Mouse (Mus musculus): Measurements from ENCODE around the gene Bbs2. TPM values are rescaled to one million over a fixed set of nuclear protein-coding genes. Genes with fewer than 3 reads are reported as not detected.

The Bbs2 gene
- total and polyA plus RNA-seq, 3 experiments: 3.4 to 6.8 TPM; not detected in 1

- H3K36me3 ChIP-seq (ENCODE audit: control insufficient read depth in 1 of 2, insufficient read depth in 2 of 2, low read length in 2 of 2): peaks cover 0 to 14% of the 10 kb centered on the region in 2 experiments; a peak in 2 of 4 replicates
- H3K4me1 ChIP-seq (ENCODE audit: control insufficient read depth in 1 of 2, insufficient read depth in 2 of 2, low read length in 2 of 2): peaks cover 0 to 23% of the 10 kb centered on the region in 2 experiments; a peak in 3 of 4 replicates
- no peak for DNase-seq (ENCODE audit: low read depth, low spot score)
- no peaks in the 10 kb centered on the region for H3K9me3 ChIP-seq (replicated peaks; ENCODE audit: insufficient read depth, low read length)
- no peak overlapping the region for H3K9ac ChIP-seq (ENCODE audit: control insufficient read depth, low read depth, low read length, poor library complexity, severe bottlenecking)
- no peak overlapping the region for H3K4me3 ChIP-seq (ENCODE audit: control insufficient read depth in 1 of 2, insufficient read depth in 1 of 2, low read depth in 2 of 2, low read length in 2 of 2)
- no peak overlapping the region for H3K27ac ChIP-seq (ENCODE audit: control insufficient read depth, low read depth, low read length)
- H3K79me2 ChIP-seq (ENCODE audit: control insufficient read depth, insufficient read depth, low read length, poor library complexity): no peaks in the 10 kb centered on the region
- TF ChIP-seq GATA1 (IDR thresholded peaks at IDR 0.05; ENCODE audit: low read depth, low read length) (no peak), ZNF384 (IDR thresholded peaks at IDR 0.05; ENCODE audit: low read depth, low read length) (peak; percentile 71), NRF1 (IDR thresholded peaks at IDR 0.05; ENCODE audit: insufficient read depth, low read depth, low read length, poor library complexity, severe bottlenecking) (no peak), MYC (IDR thresholded peaks at IDR 0.05; ENCODE audit: low read depth, low read length) (no peak), MAZ (IDR thresholded peaks at IDR 0.05; ENCODE audit: low read depth, low read length) (no peak)
- H3K27me3 ChIP-seq (ENCODE audit: control insufficient read depth in 1 of 2, insufficient read depth in 2 of 2, low read length in 2 of 2): no peaks in the 10 kb centered on the region
These were observed 15.2 kb upstream of the Bbs2 start for GRCm38 (mm10) chr8:94113972-94114371.

- H3K27me3 ChIP-seq (ENCODE audit: control insufficient read depth in 1 of 2, insufficient read depth in 2 of 2, low read length in 2 of 2): no peaks in the 10 kb centered on the region
- TF ChIP-seq UBTF (IDR thresholded peaks at IDR 0.05; ENCODE audit: borderline replicate concordance, insufficient read depth, low read depth, low read length) (no peak), POLR2AphosphoS2 (IDR thresholded peaks at IDR 0.05; ENCODE audit: low read length) (no peak), USF2 (IDR thresholded peaks at IDR 0.05; ENCODE audit: borderline replicate concordance in 1 of 2, insufficient read depth in 1 of 2, low read depth in 1 of 2, low read length in 2 of 2) (no peak), TAL1 (IDR thresholded peaks at IDR 0.05; ENCODE audit: low read length) (no peak), ZMIZ1 (IDR thresholded peaks at IDR 0.05; ENCODE audit: low read depth, low read length) (no peak), CTCF (IDR thresholded peaks at IDR 0.05 in 2 of 3, conservative IDR thresholded peaks at IDR 0.05 in 1 of 3; ENCODE audit: control insufficient read depth in 1 of 3, insufficient read depth in 1 of 3, low read depth in 2 of 3, low read length in 3 of 3, poor library complexity in 1 of 3, severe bottlenecking in 1 of 3) (no peak), MAX (IDR thresholded peaks at IDR 0.05; ENCODE audit: low read length) (no peak), ZKSCAN1 (IDR thresholded peaks at IDR 0.05; ENCODE audit: low read depth, low read length) (no peak), MYB (IDR thresholded peaks at IDR 0.05; ENCODE audit: low read depth, low read length) (no peak), KAT2A (conservative IDR thresholded peaks at IDR 0.05; ENCODE audit: low read depth, low read length) (no peak), HCFC1 (IDR thresholded peaks at IDR 0.05; ENCODE audit: low read depth, low read length) (no peak), TCF12 (IDR thresholded peaks at IDR 0.05; ENCODE audit: low read depth, low read length) (no peak), E2F4 (IDR thresholded peaks at IDR 0.05; ENCODE audit: borderline replicate concordance, low read depth, low read length) (no peak), SIN3A (IDR thresholded peaks at IDR 0.05; ENCODE audit: low read length) (no peak), SMC3 (IDR thresholded peaks at IDR 0.05; ENCODE audit: low read depth, low read length) (no peak), RCOR1 (IDR thresholded peaks at IDR 0.05; ENCODE audit: low read depth, low read length) (no peak), MAZ (IDR thresholded peaks at IDR 0.05; ENCODE audit: low read depth, low read length) (no peak)
- peak overlapping the region; percentile 24 to 36; a peak in 2 of 4 replicates for H3K4me3 ChIP-seq (ENCODE audit: control insufficient read depth in 1 of 2, insufficient read depth in 1 of 2, low read depth in 2 of 2, low read length in 2 of 2)
- H3K9me3 ChIP-seq (replicated peaks; ENCODE audit: insufficient read depth, low read length): no peaks in the 10 kb centered on the region
- no peak overlapping the region for H3K27ac ChIP-seq (ENCODE audit: control insufficient read depth, low read depth, low read length)
- peak; percentile 23 for DNase-seq (ENCODE audit: low read depth, low spot score)
- H3K9ac ChIP-seq (ENCODE audit: control insufficient read depth, low read depth, low read length, poor library complexity, severe bottlenecking): no peak overlapping the region
- no peaks in the 10 kb centered on the region for H3K79me2 ChIP-seq (ENCODE audit: control insufficient read depth, insufficient read depth, low read length, poor library complexity)
- H3K4me1 ChIP-seq (ENCODE audit: control insufficient read depth in 1 of 2, insufficient read depth in 2 of 2, low read length in 2 of 2): peaks cover 0 to 23% of the 10 kb centered on the region in 2 experiments; a peak in 3 of 4 replicates
- peaks cover 0 to 14% of the 10 kb centered on the region in 2 experiments; a peak in 2 of 4 replicates for H3K36me3 ChIP-seq (ENCODE audit: control insufficient read depth in 1 of 2, insufficient read depth in 2 of 2, low read length in 2 of 2)
These were observed 14.7 kb upstream of the Bbs2 start for GRCm38 (mm10) chr8:94113435-94113834.
